Mouse (Mus musculus) kidney, embryonic 16.5 days (tissue): ENCODE results near the gene D10Jhu81e. TPM values are rescaled to one million over a fixed set of nuclear protein-coding genes. Genes with fewer than 3 reads are reported as not detected.
A peak's percentile ranks its signal among the peaks of the same experiment; 100 is the strongest.

Source experiments
- ATAC-seq: fragments of 200-750 bp; cut with Nextera tagmentation; 2 replicates; pipeline ENCODE4 v1.8.0; 2017; ENCODE audit warnings: moderate TSS enrichment; ENCODE audit not compliant: low FRiP score, low TSS enrichment
- H3K27ac ChIP-seq: fragments of 300-500 bp; sonication (generic); 2 replicates; pipeline ENCODE4 v1.5.1; 2014; ENCODE audit warnings: low read length
- H3K27me3 ChIP-seq: fragments of 300-500 bp; sonication (generic); 2 replicates; pipeline ENCODE4 v1.6.1; 2014; ENCODE audit warnings: low read length, control low read depth, mixed read lengths; ENCODE audit not compliant: insufficient read depth
- H3K36me3 ChIP-seq: fragments of 300-500 bp; sonication (generic); 2 replicates; pipeline ENCODE4 v1.6.1; 2014; ENCODE audit warnings: low read length, control low read depth, mixed read lengths; ENCODE audit not compliant: insufficient read depth
- H3K4me1 ChIP-seq: fragments of 300-500 bp; sonication (generic); 2 replicates; pipeline ENCODE4 v1.6.1; 2014; ENCODE audit warnings: low read length, control low read depth, mixed read lengths; ENCODE audit not compliant: insufficient read depth
- H3K4me2 ChIP-seq: fragments of 300-500 bp; sonication (generic); replicated peaks from 2 replicates; pipeline ENCODE4 v1.6.1; 2014; ENCODE audit warnings: low read depth, low read length
- H3K4me3 ChIP-seq: fragments of 300-500 bp; sonication (generic); 2 replicates; pipeline ENCODE4 v1.5.1; 2014; ENCODE audit warnings: mild to moderate bottlenecking, low read length
- H3K9ac ChIP-seq: fragments of 300-500 bp; sonication (generic); replicated peaks from 2 replicates; pipeline ENCODE4 v1.6.1; 2014; ENCODE audit warnings: low read length
- H3K9me3 ChIP-seq: fragments of 300-500 bp; sonication (generic); 2 replicates; pipeline ENCODE4 v1.6.1; 2016; ENCODE audit warnings: low read length, control low read depth
- WGBS: fragments of 180-500 bp; shearing (Covaris S2); extraction: QIAGEN DNeasy Blood & Tissue Kit; methylation state at CpG from one replicate; pipeline ENCODE4 v1.1.7; 2014; 5-methylcytosine and 5-hydroxymethylcytosine counted together
- polyA plus RNA-seq: library from polyadenylated mRNA; unstranded; fragments of >200 nt; fragmentation: Nextera tagmentation; extraction: Ambion mirVana; gene quantifications from 2 replicates; pipeline ENCODE4 v1.2.1, GENCODE M21; 2015

Gene D10Jhu81e
- polyA plus RNA-seq, 1 experiment from 2014 or later: 54.7 TPM

- Histone ChIP-seq H3K36me3 (peaks cover 44% of the 10 kb centered on the region), H3K9ac (no peak overlapping the region), H3K4me2 (no peak overlapping the region), H3K4me1 (peaks cover 11% of the 10 kb centered on the region), H3K9me3 (no peaks in the 10 kb centered on the region), H3K4me3 (no peak overlapping the region), H3K27ac (no peak overlapping the region), H3K27me3 (no peaks in the 10 kb centered on the region)
- no peak for ATAC-seq
- 91% methylated on average over 21 of the region's 21 CpGs for WGBS
These were observed 4.2 kb downstream of the D10Jhu81e start for GRCm38 (mm10) chr10:78165256-78166005.

- Histone ChIP-seq H3K27me3 (no peaks in the 10 kb centered on the region), H3K36me3 (peaks cover 44% of the 10 kb centered on the region), H3K4me3 (no peak overlapping the region), H3K9me3 (no peaks in the 10 kb centered on the region), H3K27ac (no peak overlapping the region), H3K9ac (no peak overlapping the region), H3K4me2 (no peak overlapping the region), H3K4me1 (peaks cover 9% of the 10 kb centered on the region)
- 86% methylated on average over 12 of the region's 12 CpGs for WGBS
- ATAC-seq: no peak
These were observed 4.8 kb downstream of the D10Jhu81e start for GRCm38 (mm10) chr10:78164786-78165185.

- ATAC-seq: no peak
- Histone ChIP-seq H3K36me3 (peaks cover 44% of the 10 kb centered on the region), H3K4me2 (no peak overlapping the region), H3K4me1 (peaks cover 15% of the 10 kb centered on the region), H3K27ac (no peak overlapping the region), H3K4me3 (no peak overlapping the region), H3K27me3 (no peaks in the 10 kb centered on the region), H3K9ac (no peak overlapping the region), H3K9me3 (no peaks in the 10 kb centered on the region)
- 30% methylated on average over 4 of the region's 4 CpGs for WGBS
These were observed 5.7 kb downstream of the D10Jhu81e start for GRCm38 (mm10) chr10:78163923-78164322.

GRCm38 (mm10) chr10:78163241-78163640 is 6.3 kb downstream of the D10Jhu81e start:
- Histone ChIP-seq H3K4me3 (no peak overlapping the region), H3K27ac (no peak overlapping the region), H3K9ac (no peak overlapping the region), H3K27me3 (no peaks in the 10 kb centered on the region), H3K4me2 (no peak overlapping the region), H3K4me1 (peaks cover 9% of the 10 kb centered on the region), H3K36me3 (peaks cover 44% of the 10 kb centered on the region), H3K9me3 (no peaks in the 10 kb centered on the region)
- ATAC-seq: no peak
- 90% methylated on average over 9 of the region's 9 CpGs for WGBS

GRCm38 (mm10) chr10:78162646-78163045 is 6.9 kb downstream of the D10Jhu81e start:
- Histone ChIP-seq H3K4me3 (no peak overlapping the region), H3K36me3 (peaks cover 44% of the 10 kb centered on the region)

GRCm38 (mm10) chr10:78161096-78161495 is 8.5 kb downstream of the D10Jhu81e start:
- 80% methylated on average over 8 of the region's 8 CpGs for WGBS
- no peaks in the 10 kb centered on the region for H3K27me3 ChIP-seq
- ATAC-seq: no peak
- no peaks in the 10 kb centered on the region for H3K9me3 ChIP-seq
- no peak overlapping the region for H3K9ac ChIP-seq
- peaks cover 34% of the 10 kb centered on the region for H3K36me3 ChIP-seq
- peaks cover 9% of the 10 kb centered on the region for H3K4me1 ChIP-seq
- no peak overlapping the region for H3K4me3 ChIP-seq
- H3K4me2 ChIP-seq: no peak overlapping the region
- no peak overlapping the region for H3K27ac ChIP-seq

More at GRCm38 (mm10) chr10:78162646-78163045, 6.9 kb downstream of the D10Jhu81e start:
- ATAC-seq: no peak
- Histone ChIP-seq H3K27me3 (no peaks in the 10 kb centered on the region), H3K9me3 (no peaks in the 10 kb centered on the region), H3K4me2 (no peak overlapping the region), H3K27ac (no peak overlapping the region), H3K4me1 (peaks cover 9% of the 10 kb centered on the region), H3K9ac (no peak overlapping the region)
- WGBS: 92% methylated on average over 12 of the region's 12 CpGs

GRCm38 (mm10) chr10:78160369-78161095 is 9.1 kb downstream of the D10Jhu81e start:
- H3K4me2 ChIP-seq: no peak overlapping the region
- 0 out of 2 replicates have a peak, but pooled peaks have one; percentile 26 for ATAC-seq
- H3K27me3 ChIP-seq: no peaks in the 10 kb centered on the region
- WGBS: 82% methylated on average over 16 of the region's 16 CpGs
- H3K9me3 ChIP-seq: no peaks in the 10 kb centered on the region
- peaks cover 9% of the 10 kb centered on the region for H3K4me1 ChIP-seq
- H3K36me3 ChIP-seq: peaks cover 29% of the 10 kb centered on the region
- H3K27ac ChIP-seq: no peak overlapping the region
- no peak overlapping the region for H3K9ac ChIP-seq
- no peak overlapping the region for H3K4me3 ChIP-seq

- no peak overlapping the region for H3K4me3 ChIP-seq
- no peaks in the 10 kb centered on the region for H3K27me3 ChIP-seq
- H3K36me3 ChIP-seq: peaks cover 23% of the 10 kb centered on the region
- H3K9ac ChIP-seq: 0 out of 2 replicates have a peak overlapping the region, but pooled peaks have one; percentile 27
- H3K4me1 ChIP-seq: peaks cover 9% of the 10 kb centered on the region
- no peaks in the 10 kb centered on the region for H3K9me3 ChIP-seq
- 2% methylated on average over 7 of the region's 7 CpGs for WGBS
- H3K4me2 ChIP-seq: peak overlapping the region; percentile 48
- no peak overlapping the region for H3K27ac ChIP-seq
- ATAC-seq: peak; percentile 85
These were observed 9.7 kb downstream of the D10Jhu81e start for GRCm38 (mm10) chr10:78159906-78160305.

- ATAC-seq: peak; percentile 17; the same call in 1 of the 2 replicates
- Histone ChIP-seq H3K4me2 (peak overlapping the region; percentile 48), H3K27me3 (no peaks in the 10 kb centered on the region), H3K9me3 (no peaks in the 10 kb centered on the region), H3K9ac (0 out of 2 replicates have a peak overlapping the region, but pooled peaks have one; percentile 27), H3K4me1 (peaks cover 9% of the 10 kb centered on the region), H3K4me3 (peak overlapping the region; percentile 27; the same call in 1 of the 2 replicates), H3K27ac (no peak overlapping the region), H3K36me3 (peaks cover 18% of the 10 kb centered on the region)
- WGBS: 11% methylated on average over 17 of the region's 17 CpGs
These were observed 10.2 kb downstream of the D10Jhu81e start for GRCm38 (mm10) chr10:78159252-78159878.
